Mouse (Mus musculus) forebrain, embryonic 15.5 days (tissue): ENCODE measurements at regions not wholly inside any gene's neighbourhood (a gene's known extent, or its start where the extent isn't known, plus 50 kb on each side); places are given as distances from the start of the nearest gene placed in this dataset.
"Not testable (repeated sequence)": the region's sequence is repeated elsewhere in the genome, so short reads cannot be mapped to it uniquely, and the experiment has no call there.

Experiments used
- ATAC-seq: fragments of 200-750 bp; cut with Nextera tagmentation; replicated peaks from 2 replicates; pipeline ENCODE4 v1.8.0; 2017; ENCODE audit warnings: mild to moderate bottlenecking, moderate TSS enrichment, moderate library complexity
- H3K27ac ChIP-seq: fragments of 300-500 bp; sonication (generic); replicated peaks from 2 replicates; pipeline ENCODE4 v1.5.1; 2015; ENCODE audit warnings: mild to moderate bottlenecking, inconsistent platforms
- H3K27me3 ChIP-seq: fragments of 300-500 bp; sonication (generic); 2 replicates; pipeline ENCODE4 v1.6.1; 2015; ENCODE audit warnings: inconsistent platforms
- H3K36me3 ChIP-seq: fragments of 300-500 bp; sonication (generic); 2 replicates; pipeline ENCODE4 v1.6.1; 2015; ENCODE audit warnings: mild to moderate bottlenecking, inconsistent platforms
- H3K4me1 ChIP-seq: fragments of 300-500 bp; sonication (generic); 2 replicates; pipeline ENCODE4 v1.6.1; 2015; ENCODE audit warnings: inconsistent platforms
- H3K4me2 ChIP-seq: fragments of 300-500 bp; sonication (generic); replicated peaks from 2 replicates; pipeline ENCODE4 v1.6.1; 2015; ENCODE audit warnings: mild to moderate bottlenecking, inconsistent platforms
- H3K4me3 ChIP-seq: fragments of 300-500 bp; sonication (generic); 2 replicates; pipeline ENCODE4 v1.5.1; 2015; ENCODE audit warnings: mild to moderate bottlenecking, inconsistent platforms
- H3K9ac ChIP-seq: fragments of 300-500 bp; sonication (generic); replicated peaks from 2 replicates; pipeline ENCODE4 v1.6.1; 2015; ENCODE audit warnings: mild to moderate bottlenecking, inconsistent platforms
- H3K9me3 ChIP-seq: fragments of 300-500 bp; sonication (generic); 2 replicates; pipeline ENCODE4 v1.6.1; 2016; ENCODE audit warnings: inconsistent platforms
- WGBS: fragments of 180-500 bp; shearing (Covaris S2); methylation state at CpG from one replicate; pipeline ENCODE4 v1.1.7; 2015; ENCODE audit warnings: mixed read lengths; 5-methylcytosine and 5-hydroxymethylcytosine counted together

DNA sequence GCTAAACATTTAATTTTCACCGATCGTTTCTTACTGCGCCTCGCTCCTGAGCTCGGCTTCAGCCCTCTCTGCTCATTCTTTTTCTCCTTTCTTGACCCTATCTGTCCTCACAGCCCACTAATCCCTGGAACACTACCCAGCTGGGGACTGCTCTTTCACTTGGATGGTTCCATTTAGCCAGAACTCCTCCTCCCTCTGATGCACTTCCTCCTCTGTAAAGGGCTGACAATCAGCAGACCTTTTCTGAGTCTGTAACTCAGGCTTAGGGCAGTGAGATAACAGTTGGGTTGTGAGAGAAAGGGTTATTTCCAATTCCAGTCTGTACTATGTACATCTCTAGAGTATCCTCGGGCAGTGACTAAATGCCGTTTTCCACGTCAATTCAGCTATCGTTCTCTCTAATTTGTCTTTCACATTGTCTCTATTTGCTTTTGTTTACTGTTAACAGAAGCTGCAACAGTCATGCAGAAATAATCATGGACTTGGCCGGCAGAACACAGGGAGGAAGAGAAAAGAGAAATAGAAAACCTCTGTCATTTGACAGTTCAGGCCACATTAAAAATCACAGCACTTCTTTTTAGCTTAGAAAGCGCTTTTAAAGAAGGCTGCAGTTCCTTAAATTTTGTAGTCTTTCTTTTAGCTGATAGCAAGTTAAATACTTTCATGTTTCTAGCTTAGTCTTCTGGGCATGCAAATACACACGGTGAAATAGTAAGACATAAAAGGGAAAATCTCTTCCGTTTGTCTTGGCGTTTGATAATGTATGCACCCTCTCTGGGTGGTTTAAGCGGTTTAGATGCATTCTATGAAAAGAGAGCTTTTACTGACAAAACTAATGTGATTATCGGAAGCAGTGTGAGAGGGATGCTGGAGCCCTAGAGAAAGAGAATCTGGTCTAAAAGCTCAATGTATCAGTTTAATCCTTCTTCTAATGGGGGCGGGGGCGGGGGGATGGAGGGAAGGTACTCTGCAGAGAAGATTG lies 94.7 kb upstream of the Fam181b start:
- H3K36me3 ChIP-seq: no peaks in the 10 kb centered on the region
- 6% methylated on average over 18 of the region's 18 CpGs for WGBS
- peak overlapping the region; percentile 59 for H3K27ac ChIP-seq
- H3K4me1 ChIP-seq: peaks cover 16% of the 10 kb centered on the region
- peak overlapping the region; percentile 26 for H3K9ac ChIP-seq
- H3K4me3 ChIP-seq: peak overlapping the region; percentile 26
- ATAC-seq: peak; percentile 95
- peak overlapping the region; percentile 49 for H3K4me2 ChIP-seq
- H3K27me3 ChIP-seq: no peaks in the 10 kb centered on the region
- H3K9me3 ChIP-seq: no peaks in the 10 kb centered on the region

DNA sequence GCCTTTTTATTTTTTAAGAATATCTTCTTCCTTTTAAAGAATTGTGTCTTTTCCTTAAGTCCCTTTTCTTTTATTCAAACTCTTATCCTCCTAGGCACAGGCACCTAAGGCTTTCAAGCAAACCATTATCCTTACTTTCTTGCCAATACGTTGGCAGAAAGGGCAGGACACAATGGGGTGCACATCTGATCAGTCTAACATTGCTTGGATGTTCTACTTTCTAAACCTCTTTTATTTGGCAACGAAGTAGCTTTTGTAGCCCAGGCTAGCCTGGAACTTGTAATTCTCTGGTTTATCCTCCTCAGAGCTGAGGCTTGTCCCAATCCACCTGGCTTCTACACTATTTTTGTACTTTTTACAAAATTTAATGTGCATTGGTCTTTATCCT lies 94.0 kb upstream of the Fam181b start:
- H3K4me2 ChIP-seq: peak overlapping the region; percentile 49
- peaks cover 16% of the 10 kb centered on the region for H3K4me1 ChIP-seq
- H3K27me3 ChIP-seq: no peaks in the 10 kb centered on the region
- no peak for ATAC-seq
- H3K9ac ChIP-seq: 0 out of 2 replicates have a peak overlapping the region, but pooled peaks have one; percentile 26
- WGBS: 10% methylated on average over 2 of the region's 2 CpGs
- no peak overlapping the region for H3K4me3 ChIP-seq
- H3K9me3 ChIP-seq: no peaks in the 10 kb centered on the region
- H3K36me3 ChIP-seq: no peaks in the 10 kb centered on the region
- 0 out of 2 replicates have a peak overlapping the region, but pooled peaks have one; percentile 59 for H3K27ac ChIP-seq

DNA sequence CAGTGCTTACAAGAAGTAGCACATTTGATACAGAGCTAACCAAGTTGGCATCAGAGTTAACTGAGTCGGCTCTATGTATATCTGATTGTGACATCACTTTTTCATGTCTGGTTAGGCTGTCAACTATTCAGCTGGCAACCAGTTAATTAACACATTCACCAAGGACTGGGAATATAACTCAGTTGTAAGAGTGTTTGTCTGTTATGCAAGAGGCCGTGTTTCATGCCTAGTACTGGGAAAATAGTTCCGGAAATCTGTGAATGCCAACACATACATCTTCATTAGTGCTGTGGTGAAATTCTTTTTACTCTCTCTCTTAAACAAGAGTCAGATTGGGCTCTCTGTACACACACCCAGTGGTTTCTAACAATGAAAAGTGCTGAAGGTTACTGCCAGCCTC lies 80.8 kb upstream of the Fam181b start:
- Histone ChIP-seq H3K9me3 (no peaks in the 10 kb centered on the region), H3K36me3 (no peaks in the 10 kb centered on the region), H3K4me2 (no peak overlapping the region), H3K4me1 (no peaks in the 10 kb centered on the region), H3K9ac (no peak overlapping the region), H3K4me3 (no peak overlapping the region), H3K27ac (no peak overlapping the region), H3K27me3 (no peaks in the 10 kb centered on the region)
- no peak for ATAC-seq
- WGBS: 72% methylated on average over 3 of the region's 3 CpGs

DNA sequence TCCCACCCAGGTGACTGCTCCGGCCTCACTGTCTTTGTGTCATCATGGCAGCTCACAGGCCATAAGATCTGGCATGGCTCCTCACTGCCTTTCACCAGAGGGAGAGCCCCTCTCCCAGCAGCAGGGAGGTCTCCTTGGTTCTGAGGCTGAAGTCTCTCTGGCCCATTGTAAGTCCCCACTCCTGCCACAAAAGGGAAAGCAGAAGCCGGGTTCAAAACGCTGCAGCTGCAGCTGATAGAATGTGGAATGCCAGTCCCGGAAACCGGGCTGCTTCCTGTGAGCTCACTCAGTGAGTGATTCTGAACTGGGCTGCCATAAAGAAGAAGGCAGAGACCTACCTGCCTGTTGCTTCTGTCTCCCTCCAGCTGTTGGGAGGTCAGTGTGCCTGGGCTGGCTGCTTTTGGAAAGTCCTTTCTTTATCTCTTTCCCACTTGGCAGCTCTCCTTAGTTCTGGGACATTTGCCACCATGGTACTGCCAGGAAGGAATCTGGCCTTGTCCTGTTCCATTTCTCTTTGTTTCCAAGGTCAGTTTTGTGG lies 72.9 kb upstream of the Fam181b start:
- not testable (repeated sequence) for H3K4me1 ChIP-seq, H3K36me3 ChIP-seq, H3K27me3 ChIP-seq, H3K9me3 ChIP-seq, H3K9ac ChIP-seq, H3K4me2 ChIP-seq, H3K4me3 ChIP-seq
- H3K27ac ChIP-seq: peak overlapping the region; percentile 14
- ATAC-seq: peak; percentile 75
- 13% methylated on average over 5 of the region's 5 CpGs for WGBS

DNA sequence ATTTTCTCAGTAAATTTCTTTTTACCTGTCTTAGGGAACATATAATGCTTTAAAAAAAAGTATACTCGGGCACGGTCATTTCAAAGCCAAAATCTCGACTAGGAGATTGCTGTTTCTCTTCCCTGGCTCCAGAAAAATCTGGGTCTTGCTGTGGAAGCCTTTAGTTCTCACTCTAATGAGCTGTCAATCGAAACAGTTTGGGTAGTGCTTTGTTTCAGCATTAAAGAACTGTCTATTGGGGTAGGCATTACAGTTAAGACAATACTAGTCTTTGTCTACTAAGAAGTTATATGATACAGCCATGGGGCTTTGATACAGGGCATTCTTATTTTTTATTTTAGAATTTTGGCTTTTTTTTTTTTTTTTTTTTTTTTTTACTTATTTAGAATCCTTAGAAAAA lies 71.9 kb upstream of the Fam181b start:
- no peaks in the 10 kb centered on the region for H3K36me3 ChIP-seq
- WGBS: 7% methylated on average over 4 of the region's 4 CpGs
- ATAC-seq: 0 out of 2 replicates have a peak, but pooled peaks have one; percentile 42
- peak overlapping the region; percentile 14 for H3K27ac ChIP-seq
- no peaks in the 10 kb centered on the region for H3K27me3 ChIP-seq
- no peaks in the 10 kb centered on the region for H3K9me3 ChIP-seq
- no peak overlapping the region for H3K4me2 ChIP-seq
- peaks cover 10% of the 10 kb centered on the region for H3K4me1 ChIP-seq
- no peak overlapping the region for H3K9ac ChIP-seq
- no peak overlapping the region for H3K4me3 ChIP-seq

DNA sequence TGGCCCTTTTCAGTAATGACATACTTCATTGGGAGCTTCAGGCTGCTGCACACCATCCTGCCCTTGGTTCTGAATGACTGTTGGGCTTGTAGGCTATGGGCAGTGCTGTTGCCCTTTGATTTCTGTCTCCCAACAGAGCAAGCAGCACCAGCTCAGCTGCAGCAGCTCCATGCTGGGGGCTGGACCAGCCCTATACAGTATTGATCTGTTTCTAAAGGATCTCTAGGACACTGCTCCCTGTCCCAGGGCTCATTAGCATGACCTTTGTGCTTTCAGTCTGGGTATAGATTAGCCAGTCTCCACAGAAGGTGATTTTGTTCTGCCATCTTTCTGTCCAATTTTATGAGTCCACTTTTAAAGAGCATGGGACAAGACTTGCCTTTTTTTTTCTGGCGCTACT lies 60.3 kb upstream of the Fam181b start:
- no peak overlapping the region for H3K4me3 ChIP-seq
- H3K4me1 ChIP-seq: no peaks in the 10 kb centered on the region
- no peaks in the 10 kb centered on the region for H3K36me3 ChIP-seq
- H3K27me3 ChIP-seq: no peaks in the 10 kb centered on the region
- no peak overlapping the region for H3K27ac ChIP-seq
- no peak overlapping the region for H3K4me2 ChIP-seq
- H3K9ac ChIP-seq: no peak overlapping the region
- 92% methylated on average over 1 of the region's 1 CpGs for WGBS
- no peak for ATAC-seq
- no peaks in the 10 kb centered on the region for H3K9me3 ChIP-seq

DNA sequence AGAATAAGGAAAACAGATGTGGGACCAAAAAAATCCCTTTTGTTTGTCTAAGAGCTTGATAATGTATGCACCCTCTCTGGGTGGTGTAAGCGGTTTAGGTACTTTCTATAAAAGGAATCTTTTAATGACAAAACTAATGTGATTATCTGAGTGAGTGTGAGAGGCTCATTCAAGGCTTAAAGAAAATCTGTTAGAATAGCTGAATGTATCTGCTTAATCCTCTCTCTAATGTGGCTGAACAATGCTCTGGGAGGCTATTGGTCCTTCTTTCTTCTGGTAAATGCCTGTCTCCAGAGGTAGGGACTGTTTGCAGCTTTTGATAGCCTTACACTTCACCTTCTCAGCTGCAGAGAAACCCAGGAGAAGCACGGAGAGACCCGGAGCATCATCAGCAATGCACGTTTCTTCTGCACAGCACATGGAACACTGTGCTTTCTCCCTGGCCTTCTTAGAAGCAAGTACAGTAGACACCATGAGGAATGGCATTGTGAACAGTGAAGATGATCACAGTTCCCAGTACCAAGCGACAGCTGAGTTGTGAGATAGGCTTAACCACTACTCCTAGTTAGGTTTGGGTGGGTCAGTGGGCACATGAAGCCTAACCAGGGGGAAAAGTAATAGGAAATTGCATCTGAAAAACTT lies 56.1 kb upstream of the Fam181b start:
- H3K4me1 ChIP-seq: no peaks in the 10 kb centered on the region
- no peak overlapping the region for H3K4me3 ChIP-seq
- H3K9me3 ChIP-seq: no peaks in the 10 kb centered on the region
- no peak overlapping the region for H3K9ac ChIP-seq
- no peaks in the 10 kb centered on the region for H3K27me3 ChIP-seq
- no peak overlapping the region for H3K27ac ChIP-seq
- no peak for ATAC-seq
- WGBS: 13% methylated on average over 5 of the region's 5 CpGs
- no peaks in the 10 kb centered on the region for H3K36me3 ChIP-seq
- no peak overlapping the region for H3K4me2 ChIP-seq

DNA sequence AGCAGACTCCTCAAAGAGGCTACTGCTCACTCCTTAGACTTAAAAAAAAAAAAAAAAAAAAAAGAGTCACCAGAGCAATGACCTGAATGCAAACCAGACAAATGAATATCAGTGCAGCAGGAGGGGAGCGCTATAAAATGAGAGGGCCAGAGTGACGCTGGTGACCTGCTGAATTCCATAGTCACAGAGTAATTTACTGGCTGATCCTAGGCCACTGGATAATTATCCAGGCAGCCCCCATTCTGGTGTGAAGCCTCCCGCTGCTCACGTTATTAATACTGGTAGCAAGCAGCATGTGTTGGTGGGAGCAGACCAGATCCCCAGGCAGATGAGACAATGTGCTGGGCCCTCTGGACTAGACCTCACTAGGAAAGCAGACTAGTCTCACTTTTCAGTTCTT lies 53.4 kb upstream of the Fam181b start:
- H3K27me3 ChIP-seq: no peaks in the 10 kb centered on the region
- no peaks in the 10 kb centered on the region for H3K9me3 ChIP-seq
- no peak overlapping the region for H3K9ac ChIP-seq
- no peak overlapping the region for H3K4me2 ChIP-seq
- no peak overlapping the region for H3K4me3 ChIP-seq
- no peak overlapping the region for H3K27ac ChIP-seq
- H3K4me1 ChIP-seq: no peaks in the 10 kb centered on the region
- H3K36me3 ChIP-seq: no peaks in the 10 kb centered on the region
- no peak for ATAC-seq
- WGBS: 23% methylated on average over 4 of the region's 4 CpGs
